Mouse (Mus musculus) megakaryocyte, embryonic 14.5 days (primary cell): Measurements from ENCODE around the gene Pold1. TPM values are rescaled to one million over a fixed set of nuclear protein-coding genes. Genes with fewer than 3 reads are reported as not detected.

ENCODE experiments used
- H3K27me3 ChIP-seq: replicated peaks from 2 replicates; pipeline ENCODE3; 2012; ENCODE audit warnings: inconsistent platforms
- H3K36me3 ChIP-seq: replicated peaks from 2 replicates; pipeline ENCODE3; 2012; ENCODE audit warnings: low read length, inconsistent platforms, mixed read lengths
- H3K4me1 ChIP-seq: 2 replicates; pipeline ENCODE4 v1.6.1; 2012; ENCODE audit warnings: inconsistent platforms
- H3K4me3 ChIP-seq: replicated peaks from 2 replicates; pipeline ENCODE3; 2012; ENCODE audit warnings: moderate library complexity, mild to moderate bottlenecking, inconsistent platforms
- H3K9me3 ChIP-seq: 2 replicates; pipeline ENCODE4 v1.6.1; 2012; ENCODE audit warnings: inconsistent platforms
- FLI1 ChIP-seq: IDR thresholded peaks from 2 replicates; pipeline ENCODE4 v1.6.1; 2012; ENCODE audit warnings: low read length, inconsistent platforms, mixed read lengths
- GATA1 ChIP-seq: IDR thresholded peaks from 3 replicates; pipeline ENCODE4 v1.6.1; 2012; ENCODE audit warnings: mixed read lengths, low read length, inconsistent platforms, borderline replicate concordance
- polyA plus RNA-seq: library from polyadenylated mRNA; stranded (reverse); fragments of >175 nt; gene quantifications from 2 replicates; pipeline ENCODE4 v1.2.3, GENCODE M21; 2012; ENCODE audit warnings: low replicate concordance; ENCODE audit not compliant: insufficient read depth

Pold1 gene
- polyA plus RNA-seq, 1 experiment: 61.8 TPM

- Histone ChIP-seq H3K36me3 (peaks cover 8% of the 10 kb centered on the region), H3K4me3 (peak overlapping the region; percentile 93), H3K4me1 (peaks cover 33% of the 10 kb centered on the region), H3K27me3 (peaks cover 69% of the 10 kb centered on the region), H3K9me3 (no peaks in the 10 kb centered on the region)
- TF ChIP-seq FLI1 (no peak), GATA1 (no peak)
These were observed 20.9 kb downstream of the Pold1 start for GRCm38 (mm10) chr7:44527483-44528398.

- Histone ChIP-seq H3K4me1 (peaks cover 34% of the 10 kb centered on the region), H3K27me3 (peaks cover 79% of the 10 kb centered on the region), H3K4me3 (no peak overlapping the region), H3K36me3 (no peaks in the 10 kb centered on the region), H3K9me3 (no peaks in the 10 kb centered on the region)
- TF ChIP-seq GATA1 (no peak), FLI1 (no peak)
These were observed 22.1 kb downstream of the Pold1 start for GRCm38 (mm10) chr7:44526414-44527154.

GRCm38 (mm10) chr7:44525126-44525832 is 23.4 kb downstream of the Pold1 start:
- peaks cover 31% of the 10 kb centered on the region for H3K4me1 ChIP-seq
- H3K36me3 ChIP-seq: no peaks in the 10 kb centered on the region
- peaks cover 88% of the 10 kb centered on the region for H3K27me3 ChIP-seq
- TF ChIP-seq GATA1 (no peak), FLI1 (no peak)
- H3K9me3 ChIP-seq: no peaks in the 10 kb centered on the region
- no peak overlapping the region for H3K4me3 ChIP-seq

GRCm38 (mm10) chr7:44524502-44524901 is 24.1 kb downstream of the Pold1 start, which contains the start of gene Mybpc2:
Gene Mybpc2, minus strand, starts transcription at chr7:44524656.
- H3K4me1 ChIP-seq: peaks cover 31% of the 10 kb centered on the region

GRCm38 (mm10) chr7:44523056-44523455 is 25.6 kb downstream of the Pold1 start:
- TF ChIP-seq GATA1 (no peak), FLI1 (no peak)
- Histone ChIP-seq H3K4me3 (no peak overlapping the region), H3K4me1 (peaks cover 24% of the 10 kb centered on the region)

More at GRCm38 (mm10) chr7:44524502-44524901, 24.1 kb downstream of the Pold1 start, which contains the start of gene Mybpc2:
- no peak within 1 kb of the TSS for H3K4me3 ChIP-seq
- H3K27me3 ChIP-seq: peaks cover 82% of the 10 kb centered on the region
- H3K36me3 ChIP-seq: no peaks in the 10 kb centered on the region
- TF ChIP-seq FLI1: no peak
- no peak for TF ChIP-seq GATA1
- H3K9me3 ChIP-seq: peaks cover under 1% of the 10 kb centered on the region; the same call in 1 of the 2 replicates

GRCm38 (mm10) chr7:44521710-44522109 is 26.9 kb downstream of the Pold1 start:
- Histone ChIP-seq H3K9me3 (peaks cover 5% of the 10 kb centered on the region; the same call in 1 of the 2 replicates), H3K27me3 (peaks cover 83% of the 10 kb centered on the region), H3K36me3 (no peaks in the 10 kb centered on the region), H3K4me3 (peak overlapping the region; percentile 82), H3K4me1 (peaks cover 11% of the 10 kb centered on the region)
- TF ChIP-seq FLI1 (no peak), GATA1 (no peak)

More at GRCm38 (mm10) chr7:44523056-44523455, 25.6 kb downstream of the Pold1 start:
- Histone ChIP-seq H3K27me3 (peaks cover 80% of the 10 kb centered on the region), H3K36me3 (no peaks in the 10 kb centered on the region), H3K9me3 (peaks cover 5% of the 10 kb centered on the region; the same call in 1 of the 2 replicates)

- Histone ChIP-seq H3K9me3 (peaks cover 5% of the 10 kb centered on the region; the same call in 1 of the 2 replicates), H3K36me3 (no peaks in the 10 kb centered on the region), H3K4me1 (peaks cover 11% of the 10 kb centered on the region), H3K27me3 (peaks cover 84% of the 10 kb centered on the region), H3K4me3 (no peak overlapping the region)
- TF ChIP-seq GATA1: no peak
- no peak for TF ChIP-seq FLI1
These were observed 27.7 kb downstream of the Pold1 start for GRCm38 (mm10) chr7:44520990-44521389.

GRCm38 (mm10) chr7:44519240-44519913 is 29.3 kb downstream of the Pold1 start:
- no peak for TF ChIP-seq GATA1
- no peak for TF ChIP-seq FLI1
- Histone ChIP-seq H3K9me3 (peaks cover 8% of the 10 kb centered on the region; the same call in 1 of the 2 replicates), H3K4me3 (no peak overlapping the region), H3K4me1 (peaks cover 15% of the 10 kb centered on the region), H3K36me3 (no peaks in the 10 kb centered on the region), H3K27me3 (peaks cover 84% of the 10 kb centered on the region)
